Mouse (Mus musculus) midbrain, embryonic 10.5 days (tissue): ENCODE measurements around the gene Tes3-ps. TPM values are rescaled to one million over a fixed set of nuclear protein-coding genes. Genes with fewer than 3 reads are reported as not detected.

Source experiments
- DNase-seq: peaks from one replicate; pipeline ENCODE4 v3.0.0-alpha.2; 2017; ENCODE audit warnings: low spot score
- H3K27ac ChIP-seq: fragments of 300-500 bp; sonication (generic); replicated peaks from 2 replicates; pipeline ENCODE4 v1.5.1; 2016; ENCODE audit warnings: mild to moderate bottlenecking
- H3K27me3 ChIP-seq: fragments of 300-500 bp; sonication (generic); 2 replicates; pipeline ENCODE4 v1.6.1; 2016; ENCODE audit warnings: low read depth, mild to moderate bottlenecking; ENCODE audit not compliant: poor library complexity, severe bottlenecking
- H3K36me3 ChIP-seq: fragments of 300-500 bp; sonication (generic); 2 replicates; pipeline ENCODE4 v1.6.1; 2016; ENCODE audit warnings: mild to moderate bottlenecking, moderate library complexity
- H3K4me1 ChIP-seq: fragments of 300-500 bp; sonication (generic); 2 replicates; pipeline ENCODE4 v1.6.1; 2016
- H3K4me3 ChIP-seq: fragments of 300-500 bp; sonication (generic); 2 replicates; pipeline ENCODE4 v1.5.1; 2016; ENCODE audit warnings: mild to moderate bottlenecking, moderate library complexity
- H3K9me3 ChIP-seq: fragments of 300-500 bp; sonication (generic); replicated peaks from 2 replicates; pipeline ENCODE4 v1.6.1; 2016; ENCODE audit warnings: mild to moderate bottlenecking
- WGBS: fragments of 180-500 bp; shearing (Covaris S2); methylation state at CpG from one replicate; pipeline ENCODE4 v1.1.7; 2016; 5-methylcytosine and 5-hydroxymethylcytosine counted together
- polyA plus RNA-seq: library from polyadenylated mRNA; unstranded; fragments of >200 nt; fragmentation: Nextera tagmentation; extraction: Ambion mirVana; gene quantifications from 2 replicates; pipeline ENCODE4 v1.2.1, GENCODE M21; 2016

The Tes3-ps gene
- 1.2 and 1.6 TPM in 2 replicates for polyA plus RNA-seq

GRCm38 (mm10) chr13:49492376-49493368, at the start of gene Tes3-ps:
Gene Tes3-ps (plus strand): TSS chr13:49493318.
- no peaks in the 10 kb centered on the region for H3K27me3 ChIP-seq
- whole genome bisulfite sequencing, result 84% methylated on average over 6 of the region's 6 CpGs
- H3K36me3 ChIP-seq, result no peaks in the 10 kb centered on the region
- H3K27ac ChIP-seq, result no peak within 1 kb of the TSS
- DNase-seq, result no peak
- H3K9me3 ChIP-seq, result no peaks in the 10 kb centered on the region
- no peaks in the 10 kb centered on the region for H3K4me1 ChIP-seq
- no peak within 1 kb of the TSS for H3K4me3 ChIP-seq

GRCm38 (mm10) chr13:49444451-49444850, 48.7 kb upstream of the Tes3-ps start:
- peaks cover 63% of the 10 kb centered on the region for H3K36me3 ChIP-seq
- H3K4me1 ChIP-seq, result no peaks in the 10 kb centered on the region
- no peaks in the 10 kb centered on the region for H3K27me3 ChIP-seq
- no peaks in the 10 kb centered on the region for H3K9me3 ChIP-seq
- DNase-seq, result no peak
- no peak overlapping the region for H3K27ac ChIP-seq
- H3K4me3 ChIP-seq, result no peak overlapping the region
- WGBS, result 94% methylated on average over 6 of the region's 6 CpGs

- DNase-seq, result peak; percentile 71
- Histone ChIP-seq H3K4me3 (no peak overlapping the region), H3K27me3 (no peaks in the 10 kb centered on the region), H3K27ac (no peak overlapping the region), H3K4me1 (no peaks in the 10 kb centered on the region), H3K36me3 (peaks cover 76% of the 10 kb centered on the region), H3K9me3 (no peaks in the 10 kb centered on the region)
- WGBS, result 57% methylated on average over 5 of the region's 5 CpGs
These were observed 43.8 kb upstream of the Tes3-ps start for GRCm38 (mm10) chr13:49449318-49449749.

- H3K27me3 ChIP-seq, result no peaks in the 10 kb centered on the region
- DNase-seq, result no peak
- H3K4me3 ChIP-seq, result no peak overlapping the region
- H3K27ac ChIP-seq, result no peak overlapping the region
- WGBS, result 92% methylated on average over 4 of the region's 4 CpGs
- no peaks in the 10 kb centered on the region for H3K9me3 ChIP-seq
- H3K36me3 ChIP-seq, result peaks cover 71% of the 10 kb centered on the region
- H3K4me1 ChIP-seq, result no peaks in the 10 kb centered on the region
These were observed 32.8 kb upstream of the Tes3-ps start for GRCm38 (mm10) chr13:49460276-49460675.

GRCm38 (mm10) chr13:49460692-49461414, 32.3 kb upstream of the Tes3-ps start:
- no peak for DNase-seq
- Histone ChIP-seq H3K27me3 (no peaks in the 10 kb centered on the region), H3K36me3 (peaks cover 76% of the 10 kb centered on the region), H3K4me3 (no peak overlapping the region), H3K4me1 (no peaks in the 10 kb centered on the region), H3K27ac (no peak overlapping the region), H3K9me3 (no peaks in the 10 kb centered on the region)
- WGBS, result 87% methylated on average over 5 of the region's 5 CpGs

GRCm38 (mm10) chr13:49461458-49462132, 31.5 kb upstream of the Tes3-ps start:
- H3K9me3 ChIP-seq, result no peaks in the 10 kb centered on the region
- no peaks in the 10 kb centered on the region for H3K27me3 ChIP-seq
- no peak overlapping the region for H3K4me3 ChIP-seq
- H3K4me1 ChIP-seq, result no peaks in the 10 kb centered on the region
- DNase-seq, result no peak
- H3K27ac ChIP-seq, result no peak overlapping the region
- peaks cover 76% of the 10 kb centered on the region for H3K36me3 ChIP-seq
- WGBS, result 87% methylated on average over 15 of the region's 15 CpGs

GRCm38 (mm10) chr13:49462921-49463320, 30.2 kb upstream of the Tes3-ps start:
- Histone ChIP-seq H3K27ac (no peak overlapping the region), H3K4me1 (no peaks in the 10 kb centered on the region), H3K4me3 (no peak overlapping the region), H3K27me3 (no peaks in the 10 kb centered on the region), H3K9me3 (no peaks in the 10 kb centered on the region), H3K36me3 (peaks cover 72% of the 10 kb centered on the region)
- WGBS, result 99% methylated on average over 2 of the region's 2 CpGs
- no peak for DNase-seq

GRCm38 (mm10) chr13:49465875-49466274, 27.2 kb upstream of the Tes3-ps start:
- WGBS, result 97% methylated on average over 4 of the region's 4 CpGs
- DNase-seq, result no peak

GRCm38 (mm10) chr13:49466393-49467075, 26.6 kb upstream of the Tes3-ps start:
- H3K4me1 ChIP-seq, result no peaks in the 10 kb centered on the region
- H3K27me3 ChIP-seq, result no peaks in the 10 kb centered on the region
- no peak for DNase-seq
- 79% methylated on average over 11 of the region's 11 CpGs for WGBS
- H3K36me3 ChIP-seq, result peaks cover 41% of the 10 kb centered on the region
- no peaks in the 10 kb centered on the region for H3K9me3 ChIP-seq
- H3K4me3 ChIP-seq, result no peak overlapping the region
- H3K27ac ChIP-seq, result no peak overlapping the region

More at GRCm38 (mm10) chr13:49465875-49466274, 27.2 kb upstream of the Tes3-ps start:
- Histone ChIP-seq H3K9me3 (no peaks in the 10 kb centered on the region), H3K36me3 (peaks cover 48% of the 10 kb centered on the region), H3K4me3 (no peak overlapping the region), H3K4me1 (no peaks in the 10 kb centered on the region), H3K27ac (no peak overlapping the region), H3K27me3 (no peaks in the 10 kb centered on the region)

GRCm38 (mm10) chr13:49467585-49467984, 25.5 kb upstream of the Tes3-ps start:
- Histone ChIP-seq H3K4me3 (no peak overlapping the region), H3K9me3 (no peaks in the 10 kb centered on the region), H3K27me3 (no peaks in the 10 kb centered on the region), H3K27ac (no peak overlapping the region), H3K36me3 (peaks cover 31% of the 10 kb centered on the region), H3K4me1 (peaks cover 7% of the 10 kb centered on the region)
- DNase-seq, result no peak
- WGBS, result 80% methylated on average over 2 of the region's 2 CpGs

- DNase-seq, result no peak
- no peak overlapping the region for H3K4me3 ChIP-seq
These were observed 24.1 kb upstream of the Tes3-ps start for GRCm38 (mm10) chr13:49469002-49469401.

GRCm38 (mm10) chr13:49470319-49470718, 22.8 kb upstream of the Tes3-ps start:
- Histone ChIP-seq H3K4me3 (no peak overlapping the region), H3K36me3 (peaks cover 5% of the 10 kb centered on the region), H3K27ac (no peak overlapping the region), H3K4me1 (peaks cover 7% of the 10 kb centered on the region), H3K9me3 (no peaks in the 10 kb centered on the region), H3K27me3 (no peaks in the 10 kb centered on the region)
- DNase-seq, result no peak
- 90% methylated on average over 4 of the region's 4 CpGs for WGBS

More at GRCm38 (mm10) chr13:49469002-49469401, 24.1 kb upstream of the Tes3-ps start:
- Histone ChIP-seq H3K27ac (no peak overlapping the region), H3K4me1 (peaks cover 7% of the 10 kb centered on the region), H3K27me3 (no peaks in the 10 kb centered on the region), H3K36me3 (peaks cover 18% of the 10 kb centered on the region), H3K9me3 (no peaks in the 10 kb centered on the region)
- 95% methylated on average over 5 of the region's 5 CpGs for WGBS
